Mouse (Mus musculus) adipocyte (in vitro differentiated cells): ENCODE data around the gene Dbil5.
"Not testable (repeated sequence)": the region's sequence is repeated elsewhere in the genome, so short reads cannot be mapped to it uniquely, and the experiment has no call there.

Experiments used
- DNase-seq: peaks from one replicate; pipeline ENCODE4 v3.0.0-alpha.2; 2016; ENCODE audit warnings: low spot score

The Dbil5 gene

DNA sequence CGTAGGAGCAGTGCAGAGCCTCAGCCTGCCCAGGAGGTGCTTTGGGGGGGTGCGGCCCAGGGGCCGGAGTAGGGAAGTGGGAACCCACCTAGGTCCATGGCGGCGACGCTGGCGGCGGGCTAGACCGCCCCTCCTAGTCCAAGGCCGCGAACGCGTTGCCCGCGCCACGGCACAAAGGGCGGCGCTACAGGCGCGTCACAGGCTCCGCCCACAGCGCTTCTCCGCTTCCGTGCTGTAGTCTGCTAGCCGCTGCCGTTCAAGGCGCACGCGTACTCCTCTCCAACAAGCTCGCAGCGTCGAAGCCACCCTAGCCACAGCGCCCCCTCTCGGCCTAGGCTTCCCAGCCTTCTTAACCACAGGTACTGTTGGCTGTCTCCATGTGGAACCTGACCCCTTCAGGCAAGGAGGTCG lies at the start of gene Dbil5, which contains the start of gene Gemin4:
Gene Dbil5 (plus strand): TSS at position 219 of the 411 bp plus-strand sequence.
Gene Gemin4 (minus strand): TSS at position 275 of the 411 bp plus-strand sequence.
- DNase-seq: peak; percentile 96

DNA sequence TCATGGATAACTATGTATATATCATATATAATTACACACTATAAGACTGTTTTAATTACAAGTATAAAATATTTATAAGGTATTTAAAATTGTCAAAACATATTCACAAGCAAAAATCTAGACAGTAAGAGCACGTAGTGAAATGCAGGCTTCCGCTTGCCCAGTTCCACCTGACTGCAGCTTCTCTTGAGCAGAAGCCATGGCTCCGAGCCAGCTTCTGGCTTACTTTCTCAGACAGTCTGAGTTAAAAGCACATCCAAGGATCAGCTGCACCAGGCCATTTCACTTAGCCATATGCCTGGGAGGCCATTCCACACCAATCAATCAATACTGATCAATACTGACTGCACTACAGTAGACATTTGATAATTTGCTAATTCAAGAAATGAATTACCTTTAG lies 48.4 kb upstream of the Dbil5 start:
- peak; percentile 32 for DNase-seq

DNA sequence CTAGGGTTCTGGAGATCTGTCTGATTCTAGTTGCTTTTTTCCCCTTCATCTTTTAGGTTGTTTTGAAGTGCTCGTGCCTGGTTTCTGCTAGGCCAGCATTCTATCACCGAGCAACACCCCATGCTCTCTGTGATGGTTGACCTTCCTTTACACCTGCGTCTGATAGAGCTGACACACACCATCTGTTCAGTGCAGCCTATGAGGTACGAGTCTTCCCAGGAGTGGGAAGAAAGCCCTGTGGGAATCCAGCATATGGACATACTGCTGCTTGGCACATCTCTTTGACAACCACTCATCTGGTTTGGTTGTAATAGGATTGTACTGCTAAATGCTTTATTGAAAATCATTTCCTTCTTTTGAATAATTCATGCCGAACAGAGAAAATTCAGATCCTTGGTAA lies 47.2 kb upstream of the Dbil5 start:
- DNase-seq: no peak

- peak; percentile 56 for DNase-seq
These were observed 38.5 kb upstream of the Dbil5 start for GRCm38 (mm10) chr11:76178726-76179494.

- peak; percentile 92 for DNase-seq
These were observed 37.8 kb upstream of the Dbil5 start, which contains the start of the genes Vps53 and Fam57a for GRCm38 (mm10) chr11:76179495-76180145. Vps53 (minus strand) TSS chr11:76179647. Fam57a (plus strand) TSS chr11:76179671.

DNA sequence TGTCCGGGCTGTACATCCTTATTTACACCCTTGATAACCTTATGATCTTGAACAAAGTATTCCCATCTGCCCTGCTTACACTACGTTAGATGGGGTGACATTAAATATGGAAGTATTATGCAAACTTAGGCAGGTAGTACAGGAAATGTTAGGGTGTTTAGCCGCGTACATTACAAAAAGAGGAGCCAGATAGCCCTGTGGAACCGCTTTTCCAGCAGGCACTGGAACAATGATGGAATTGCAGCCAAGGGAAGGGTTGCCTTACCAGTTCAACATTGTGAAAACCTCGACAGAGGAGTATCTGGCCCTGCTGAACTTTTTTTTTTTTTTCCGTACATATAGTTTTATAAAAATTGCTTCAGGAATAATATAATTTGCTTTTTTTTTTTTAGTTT lies 37.3 kb upstream of the Dbil5 start:
- DNase-seq: peak; percentile 41

DNA sequence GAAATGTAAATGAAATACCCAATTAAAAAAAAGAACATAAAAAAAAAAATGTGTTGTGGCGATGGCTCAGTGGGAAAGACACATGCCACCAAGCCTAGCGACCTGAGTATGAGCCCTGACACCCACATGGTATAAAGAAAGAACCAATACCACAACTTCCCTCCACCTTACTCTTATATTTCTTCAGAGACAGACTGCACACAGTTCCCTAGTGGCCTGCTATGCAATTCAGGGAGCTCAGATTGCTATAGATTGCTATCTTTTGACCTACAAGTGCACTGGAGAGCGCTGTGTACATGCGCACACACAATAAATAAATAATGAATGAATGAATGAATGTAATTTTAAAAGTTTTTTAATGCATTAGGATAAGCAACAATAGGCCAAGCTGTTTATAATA lies 33.7 kb upstream of the Dbil5 start:
- DNase-seq: no peak

DNA sequence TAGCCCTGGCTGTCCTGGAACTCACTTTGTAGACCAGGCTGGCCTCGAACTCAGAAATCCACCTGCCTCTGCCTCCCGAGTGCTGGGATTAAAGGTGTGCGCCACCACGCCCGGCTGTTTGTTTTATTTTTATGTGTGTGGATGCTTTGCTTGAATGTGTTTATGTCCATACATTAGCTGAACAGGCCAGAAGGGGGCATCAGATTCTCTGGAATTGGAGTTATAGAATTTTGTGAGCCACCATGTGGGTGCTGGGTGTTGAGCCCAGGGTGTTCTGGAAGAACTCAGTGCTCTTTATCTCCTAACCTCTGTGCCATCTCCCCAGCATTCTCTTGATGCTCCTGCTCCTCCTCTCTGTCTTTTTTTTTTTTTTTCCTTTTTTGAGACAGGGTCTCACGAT lies 30.5 kb upstream of the Dbil5 start:
- DNase-seq: no peak

- DNase-seq: no peak
These were observed 21.0 kb upstream of the Dbil5 start for GRCm38 (mm10) chr11:76196275-76196976.

GRCm38 (mm10) chr11:76196977-76197469 lies 20.4 kb upstream of the Dbil5 start:
- DNase-seq: no peak

GRCm38 (mm10) chr11:76201761-76202674 lies 15.4 kb upstream of the Dbil5 start:
- DNase-seq: peak; percentile 48

GRCm38 (mm10) chr11:76206793-76207192 lies 10.6 kb upstream of the Dbil5 start:
- DNase-seq: no peak

GRCm38 (mm10) chr11:76210228-76210985 lies 7.0 kb upstream of the Dbil5 start:
- DNase-seq: no peak

GRCm38 (mm10) chr11:76211595-76211994 lies 5.8 kb upstream of the Dbil5 start:
- not testable (repeated sequence) for DNase-seq

- DNase-seq: no peak
These were observed 3.6 kb upstream of the Dbil5 start for GRCm38 (mm10) chr11:76213841-76214240.

GRCm38 (mm10) chr11:76215011-76215410 lies 2.4 kb upstream of the Dbil5 start:
- peak; percentile 56 for DNase-seq

DNA sequence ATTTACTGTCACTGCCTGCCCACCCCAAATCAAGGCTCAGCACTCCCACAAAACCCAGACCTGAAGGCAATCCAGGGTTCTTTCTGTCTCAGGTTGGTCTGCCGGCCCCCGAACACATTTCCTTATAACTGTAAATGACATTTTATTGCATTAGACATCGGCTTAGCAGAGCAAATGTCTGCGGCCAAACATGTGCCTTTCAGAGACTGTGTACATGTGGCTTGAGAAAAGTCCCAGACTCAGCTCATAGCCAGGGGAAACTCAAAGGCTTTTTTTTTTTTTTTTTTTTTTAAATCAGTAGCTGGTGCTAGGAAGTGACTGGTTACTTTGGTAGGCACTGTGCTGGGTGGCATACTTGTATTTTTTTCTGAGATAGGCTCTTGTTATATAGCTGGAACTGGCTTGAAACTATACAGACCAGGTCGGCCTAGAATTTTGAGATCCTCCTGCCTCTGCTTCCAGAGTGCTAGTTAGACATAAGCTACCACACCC lies 1.3 kb upstream of the Dbil5 start:
- DNase-seq: no peak

- DNase-seq: peak; percentile 56
These were observed 573 bp upstream of the Dbil5 start for GRCm38 (mm10) chr11:76216681-76217389.

DNA sequence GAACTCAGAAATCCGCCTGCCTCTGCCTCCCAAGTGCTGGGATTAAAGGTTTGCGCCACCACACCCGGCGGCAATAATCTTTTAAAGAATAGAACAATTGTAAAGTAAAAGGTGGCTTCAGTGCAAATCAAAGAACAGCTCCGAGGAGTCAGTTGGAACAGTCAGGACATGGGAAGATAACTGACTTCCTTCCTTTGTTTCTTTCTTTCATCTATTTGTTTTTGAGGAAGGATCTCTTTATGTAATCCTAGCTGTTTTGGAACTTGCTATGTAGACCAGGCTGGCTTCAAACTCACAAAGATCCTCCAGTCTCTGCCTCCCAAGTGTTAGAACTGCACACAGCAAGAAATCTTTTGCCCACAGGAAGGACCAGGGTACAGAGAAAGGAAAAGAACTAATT lies 7.2 kb downstream of the Dbil5 start:
- DNase-seq: no peak

DNA sequence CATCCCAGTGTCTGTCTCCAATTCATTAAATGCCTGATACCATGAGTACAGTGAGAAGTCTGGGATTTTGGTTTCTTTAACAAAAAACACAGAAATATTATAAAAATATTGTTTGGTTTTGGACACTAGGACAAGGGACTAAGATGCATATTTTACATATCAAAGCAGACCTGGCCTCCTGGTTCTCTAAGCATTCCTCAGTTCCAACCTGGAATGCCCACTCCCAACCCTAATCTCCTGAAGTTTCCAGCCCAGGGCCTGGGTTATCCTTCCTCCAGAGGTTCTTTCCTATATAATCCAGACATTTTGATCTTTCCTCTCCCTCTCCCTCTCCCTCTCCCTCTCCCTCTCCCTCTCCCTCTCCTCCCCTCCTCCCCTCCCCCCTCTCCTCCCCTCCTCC lies 7.6 kb downstream of the Dbil5 start:
- no peak for DNase-seq
